Mouse (Mus musculus): ENCODE measurements around the gene Aggf1. TPM values are rescaled to one million over a fixed set of nuclear protein-coding genes. Genes with fewer than 3 reads are reported as not detected.

Gene Aggf1
- total and polyA plus RNA-seq, 2 experiments, result 9.1 to 14.0 TPM

- peak; percentile 46 for DNase-seq (ENCODE audit: extremely low read depth, low read depth, low spot score)
- H3K27me3 ChIP-seq (ENCODE audit: control insufficient read depth, insufficient read depth, low read length), result no peaks in the 10 kb centered on the region
- WGBS, result under 1% methylated on average over 22 of the region's 22 CpGs
- H3K9ac ChIP-seq (ENCODE audit: low read depth, low read length), result peak overlapping the region; percentile 96
- no peak for TF ChIP-seq CTCF (IDR thresholded peaks at IDR 0.05; ENCODE audit: low read depth, low read length)
- TF ChIP-seq POLR2A (IDR thresholded peaks at IDR 0.05; ENCODE audit: extremely low read depth, insufficient read depth, low read length), result no peak
- H3K79me2 ChIP-seq (ENCODE audit: control insufficient read depth, insufficient read depth, low read length), result peaks cover 21% of the 10 kb centered on the region; the same call in 1 of the 2 replicates
- H3K27ac ChIP-seq (replicated peaks; ENCODE audit: insufficient read depth, low read depth, low read length), result peak overlapping the region; percentile 70; the same call in 1 of the 2 replicates
- H3K4me3 ChIP-seq (ENCODE audit: insufficient read depth, low read depth, low read length), result peak overlapping the region; percentile 97
- H3K36me3 ChIP-seq (ENCODE audit: control insufficient read depth, insufficient read depth, low read length), result no peaks in the 10 kb centered on the region
- H3K4me1 ChIP-seq (ENCODE audit: control insufficient read depth, insufficient read depth, low read length), result peaks cover 5% of the 10 kb centered on the region; the same call in 1 of the 2 replicates
These were observed 50.5 kb downstream of the Aggf1 start for GRCm38 (mm10) chr13:95324626-95325079.

GRCm38 (mm10) chr13:95323950-95324625 is 51.1 kb downstream of the Aggf1 start:
- Histone ChIP-seq H3K79me2 (ENCODE audit: control insufficient read depth, insufficient read depth, low read length) (peaks cover 17% of the 10 kb centered on the region; the same call in 1 of the 2 replicates), H3K27ac (replicated peaks; ENCODE audit: insufficient read depth, low read depth, low read length) (no peak overlapping the region), H3K9ac (ENCODE audit: low read depth, low read length) (no peak overlapping the region), H3K4me3 (ENCODE audit: insufficient read depth, low read depth, low read length) (peak overlapping the region; percentile 97), H3K4me1 (ENCODE audit: control insufficient read depth, insufficient read depth, low read length) (peaks cover 5% of the 10 kb centered on the region; the same call in 1 of the 2 replicates), H3K27me3 (ENCODE audit: control insufficient read depth, insufficient read depth, low read length) (no peaks in the 10 kb centered on the region), H3K36me3 (ENCODE audit: control insufficient read depth, insufficient read depth, low read length) (no peaks in the 10 kb centered on the region)
- WGBS, result 26% methylated on average over 15 of the region's 15 CpGs
- peak; percentile 20 for DNase-seq (ENCODE audit: extremely low read depth, low read depth, low spot score)
- TF ChIP-seq CTCF (IDR thresholded peaks at IDR 0.05; ENCODE audit: low read depth, low read length) (peak; percentile 69), POLR2A (IDR thresholded peaks at IDR 0.05; ENCODE audit: extremely low read depth, insufficient read depth, low read length) (no peak)

GRCm38 (mm10) chr13:95323400-95323799 is 51.8 kb downstream of the Aggf1 start, which contains the start of gene Zbed3:
Gene Zbed3, plus strand, starts transcription at chr13:95323612.
- H3K4me3 ChIP-seq (ENCODE audit: insufficient read depth, low read depth, low read length), result peak within 1 kb of the TSS; percentile 97
- DNase-seq (ENCODE audit: extremely low read depth, low read depth, low spot score), result no peak
- no peak within 1 kb of the TSS for H3K27ac ChIP-seq (replicated peaks; ENCODE audit: insufficient read depth, low read depth, low read length)
- H3K27me3 ChIP-seq (ENCODE audit: control insufficient read depth, insufficient read depth, low read length), result no peaks in the 10 kb centered on the region
- peaks cover 5% of the 10 kb centered on the region; the same call in 1 of the 2 replicates for H3K4me1 ChIP-seq (ENCODE audit: control insufficient read depth, insufficient read depth, low read length)
- peaks cover 11% of the 10 kb centered on the region; the same call in 1 of the 2 replicates for H3K79me2 ChIP-seq (ENCODE audit: control insufficient read depth, insufficient read depth, low read length)
- TF ChIP-seq CTCF (IDR thresholded peaks at IDR 0.05; ENCODE audit: low read depth, low read length), result no peak
- no peak for TF ChIP-seq POLR2A (IDR thresholded peaks at IDR 0.05; ENCODE audit: extremely low read depth, insufficient read depth, low read length)
- no peak within 1 kb of the TSS for H3K9ac ChIP-seq (ENCODE audit: low read depth, low read length)
- H3K36me3 ChIP-seq (ENCODE audit: control insufficient read depth, insufficient read depth, low read length), result no peaks in the 10 kb centered on the region
- WGBS, result 95% methylated on average over 6 of the region's 6 CpGs

- WGBS, result 59% methylated on average over 4 of the region's 4 CpGs
- H3K79me2 ChIP-seq (ENCODE audit: control insufficient read depth, insufficient read depth, low read length), result no peaks in the 10 kb centered on the region
- H3K36me3 ChIP-seq (ENCODE audit: control insufficient read depth, insufficient read depth, low read length), result no peaks in the 10 kb centered on the region
- no peak for DNase-seq (ENCODE audit: extremely low read depth, low read depth, low spot score)
- H3K27me3 ChIP-seq (ENCODE audit: control insufficient read depth, insufficient read depth, low read length), result no peaks in the 10 kb centered on the region
- H3K9ac ChIP-seq (ENCODE audit: low read depth, low read length), result no peak overlapping the region
- H3K4me1 ChIP-seq (ENCODE audit: control insufficient read depth, insufficient read depth, low read length), result no peaks in the 10 kb centered on the region; the same call in 1 of the 2 replicates
- no peak overlapping the region for H3K27ac ChIP-seq (replicated peaks; ENCODE audit: insufficient read depth, low read depth, low read length)
- H3K4me3 ChIP-seq (ENCODE audit: insufficient read depth, low read depth, low read length), result no peak overlapping the region
- TF ChIP-seq CTCF (IDR thresholded peaks at IDR 0.05; ENCODE audit: low read depth, low read length) (no peak), POLR2A (IDR thresholded peaks at IDR 0.05; ENCODE audit: extremely low read depth, insufficient read depth, low read length) (no peak)
These were observed 54.7 kb downstream of the Aggf1 start for GRCm38 (mm10) chr13:95320451-95320850.

- Histone ChIP-seq H3K9ac (ENCODE audit: low read depth, low read length) (no peak overlapping the region), H3K79me2 (ENCODE audit: control insufficient read depth, insufficient read depth, low read length) (no peaks in the 10 kb centered on the region), H3K4me1 (ENCODE audit: control insufficient read depth, insufficient read depth, low read length) (no peaks in the 10 kb centered on the region), H3K27me3 (ENCODE audit: control insufficient read depth, insufficient read depth, low read length) (no peaks in the 10 kb centered on the region), H3K27ac (replicated peaks; ENCODE audit: insufficient read depth, low read depth, low read length) (no peak overlapping the region), H3K4me3 (ENCODE audit: insufficient read depth, low read depth, low read length) (no peak overlapping the region), H3K36me3 (ENCODE audit: control insufficient read depth, insufficient read depth, low read length) (no peaks in the 10 kb centered on the region)
- 81% methylated on average over 6 of the region's 6 CpGs for WGBS
- no peak for TF ChIP-seq POLR2A (IDR thresholded peaks at IDR 0.05; ENCODE audit: extremely low read depth, insufficient read depth, low read length)
- TF ChIP-seq CTCF (IDR thresholded peaks at IDR 0.05; ENCODE audit: low read depth, low read length), result no peak
- no peak for DNase-seq (ENCODE audit: extremely low read depth, low read depth, low spot score)
These were observed 56.0 kb downstream of the Aggf1 start for GRCm38 (mm10) chr13:95319153-95319552.

- Histone ChIP-seq H3K9ac (ENCODE audit: low read depth, low read length) (no peak overlapping the region), H3K27me3 (ENCODE audit: control insufficient read depth, insufficient read depth, low read length) (no peaks in the 10 kb centered on the region), H3K4me1 (ENCODE audit: control insufficient read depth, insufficient read depth, low read length) (no peaks in the 10 kb centered on the region), H3K4me3 (ENCODE audit: insufficient read depth, low read depth, low read length) (no peak overlapping the region), H3K27ac (replicated peaks; ENCODE audit: insufficient read depth, low read depth, low read length) (no peak overlapping the region), H3K36me3 (ENCODE audit: control insufficient read depth, insufficient read depth, low read length) (no peaks in the 10 kb centered on the region), H3K79me2 (ENCODE audit: control insufficient read depth, insufficient read depth, low read length) (no peaks in the 10 kb centered on the region)
- no peak for DNase-seq (ENCODE audit: extremely low read depth, low read depth, low spot score)
- 88% methylated on average over 6 of the region's 6 CpGs for WGBS
- TF ChIP-seq POLR2A (IDR thresholded peaks at IDR 0.05; ENCODE audit: extremely low read depth, insufficient read depth, low read length), result no peak
- TF ChIP-seq CTCF (IDR thresholded peaks at IDR 0.05; ENCODE audit: low read depth, low read length), result no peak
These were observed 63.1 kb downstream of the Aggf1 start for GRCm38 (mm10) chr13:95312016-95312415.
